Mouse (Mus musculus) spleen, adult 12 weeks (tissue): ENCODE measurements at regions not wholly inside any gene's neighbourhood (a gene's known extent, or its start where the extent isn't known, plus 50 kb on each side); places are given as distances from the start of the nearest gene placed in this dataset.

Experiments
- DNase-seq: peaks from one replicate; pipeline ENCODE4 v3.0.0; 2022; ENCODE audit warnings: low spot score

DNA sequence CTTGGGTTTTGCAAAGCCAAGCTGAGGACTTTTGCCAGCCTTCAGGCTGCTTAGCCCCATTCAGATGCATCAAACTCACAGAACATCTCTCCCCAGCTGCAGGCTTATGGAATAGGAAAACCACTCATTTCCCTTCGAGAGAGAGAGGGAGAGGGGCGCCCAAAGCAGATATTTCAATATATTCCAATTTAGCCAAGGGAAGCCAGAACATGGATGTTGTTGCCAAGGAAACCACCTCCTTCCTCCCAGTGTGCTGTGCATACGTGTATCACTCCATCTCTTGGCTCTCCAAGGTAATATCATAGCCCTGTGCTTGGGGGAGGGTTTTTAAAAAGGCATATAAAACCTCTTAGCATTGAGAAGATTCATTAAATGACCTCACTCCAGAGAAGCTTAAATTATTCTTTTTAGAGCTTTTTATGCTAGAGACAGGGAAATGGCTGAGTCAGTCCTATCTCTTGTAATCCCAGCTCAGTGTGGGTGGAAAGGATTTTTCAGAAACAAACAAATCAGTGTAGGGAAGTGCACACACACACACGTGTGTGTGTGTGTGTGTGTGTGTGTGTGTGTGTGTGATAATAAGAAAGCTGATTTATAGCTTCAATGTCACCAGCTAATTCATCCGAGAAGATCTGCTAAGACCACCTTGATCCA, 245.1 kb downstream of the Rps24 start:
- DNase-seq = no peak

- DNase-seq = no peak
Observed at GRCm38 (mm10) chr14:24733326-24733725, 246.4 kb downstream of the Rps24 start.

GRCm38 (mm10) chr14:24738869-24739268, 251.9 kb downstream of the Rps24 start:
- DNase-seq = no peak

DNA sequence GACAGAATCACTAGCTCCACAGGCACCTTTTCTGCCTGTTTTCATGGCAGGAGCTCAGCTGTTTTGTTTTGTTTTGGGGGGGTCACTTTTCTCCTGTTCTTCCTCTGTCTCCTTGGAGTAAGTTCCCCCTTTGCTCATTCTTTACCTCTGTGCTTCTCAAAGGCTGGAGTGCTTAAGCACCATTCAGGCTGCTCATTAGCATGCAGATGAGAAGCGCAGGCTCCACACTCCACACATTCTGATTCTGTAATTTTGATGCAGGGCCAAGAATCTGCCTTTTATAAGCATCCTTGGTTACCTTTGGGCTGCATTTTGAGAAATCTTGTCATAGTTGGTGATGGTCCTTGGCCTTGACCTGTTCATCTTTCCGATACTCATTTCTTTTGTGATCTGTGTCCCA, 257.5 kb downstream of the Rps24 start:
- no peak for DNase-seq

DNA sequence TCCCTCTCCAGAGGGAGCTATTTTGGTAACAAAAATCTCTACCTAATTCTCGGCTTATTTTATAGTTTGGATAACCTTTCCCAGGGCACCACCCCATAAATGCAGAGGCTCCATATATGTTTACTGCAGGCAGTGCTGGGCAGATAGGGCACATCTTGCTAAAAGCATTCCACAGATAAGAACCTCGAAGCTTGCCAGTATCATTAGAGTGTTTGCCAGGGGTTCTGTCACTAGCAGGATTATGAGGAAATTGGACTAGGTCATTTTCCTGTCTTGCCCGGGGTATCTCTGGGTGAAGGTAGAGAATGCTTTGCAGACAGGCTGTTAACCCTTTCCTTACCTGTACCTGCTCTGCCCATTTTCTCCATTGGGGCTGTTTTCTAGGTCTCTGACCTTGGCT, 258.8 kb downstream of the Rps24 start:
- DNase-seq = no peak

DNA sequence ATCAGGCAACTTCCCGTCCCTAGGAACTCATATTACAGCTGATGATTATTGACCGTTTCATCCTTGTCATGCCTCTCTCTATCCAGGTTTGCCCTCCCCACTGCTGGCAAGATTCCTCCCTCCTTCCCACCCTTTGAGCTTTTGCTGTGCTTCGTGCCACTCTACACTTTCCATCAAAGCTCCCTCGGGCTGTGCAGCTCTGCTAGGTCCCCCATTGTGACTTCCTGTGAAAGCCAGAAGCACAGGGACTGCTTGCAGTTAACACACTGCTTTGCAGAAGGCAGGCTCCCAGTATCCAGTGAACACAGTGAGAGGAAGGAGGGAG, 260.5 kb downstream of the Rps24 start:
- DNase-seq = no peak

DNA sequence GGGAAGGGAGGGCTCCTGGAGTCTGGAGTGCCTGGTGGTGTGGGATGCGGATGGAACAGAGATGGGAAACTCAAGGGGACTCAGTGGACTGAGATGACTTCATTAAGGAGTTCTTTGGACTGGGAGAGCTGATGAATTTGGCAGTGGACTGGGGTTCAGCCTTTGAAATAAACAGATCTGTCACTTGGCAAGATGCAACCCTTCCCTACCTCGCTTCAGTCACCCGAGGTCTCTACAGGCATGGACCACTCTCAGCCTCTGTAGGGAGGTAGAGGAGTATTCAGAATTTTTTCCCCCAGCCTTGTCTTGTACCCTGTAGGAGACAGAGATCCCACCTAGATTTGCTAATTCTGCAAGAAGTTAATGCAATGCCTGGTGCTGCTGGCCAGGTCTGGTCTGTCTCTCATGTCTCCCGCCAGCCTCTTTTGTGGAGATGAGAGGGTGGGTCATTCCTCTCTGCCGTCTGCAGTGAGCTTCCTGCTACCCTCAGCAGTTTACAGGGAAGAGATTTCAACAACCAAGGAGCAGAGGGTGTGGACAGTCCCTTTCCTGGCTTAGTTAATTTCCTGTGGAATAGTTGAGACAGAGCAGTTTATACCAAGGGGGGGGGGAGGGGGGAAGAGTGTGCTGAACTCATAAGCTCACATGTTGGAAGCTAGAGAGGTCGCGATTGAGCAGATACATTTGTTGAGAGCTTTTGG, 261.0 kb downstream of the Rps24 start:
- no peak for DNase-seq

GRCm38 (mm10) chr14:24748497-24748862, 261.6 kb downstream of the Rps24 start:
- no peak for DNase-seq

DNA sequence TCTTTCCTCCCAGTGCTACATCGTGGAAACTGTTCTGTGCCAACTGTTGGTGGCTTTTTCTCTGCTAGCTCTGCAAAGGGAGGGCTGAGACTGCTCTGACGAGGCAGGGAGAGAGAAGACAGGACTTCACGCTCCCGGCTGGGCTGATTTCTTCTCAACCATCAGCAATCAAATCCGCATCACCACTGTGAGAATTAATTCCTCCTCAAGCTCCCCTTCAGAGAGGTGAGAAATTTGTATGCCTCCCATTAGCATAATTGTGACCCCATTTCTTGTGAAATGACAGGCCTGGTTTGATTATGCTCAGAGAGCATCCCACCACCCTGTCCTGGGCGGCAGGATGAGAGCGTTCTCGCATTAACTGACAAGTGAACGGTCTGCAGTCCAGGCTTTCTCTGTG, 262.4 kb downstream of the Rps24 start:
- DNase-seq = no peak

GRCm38 (mm10) chr14:24751227-24751626, 264.3 kb downstream of the Rps24 start:
- DNase-seq = no peak

GRCm38 (mm10) chr14:24754753-24755152, 267.8 kb downstream of the Rps24 start:
- no peak for DNase-seq

- DNase-seq = no peak
Observed at GRCm38 (mm10) chr14:24755426-24756117, 268.6 kb downstream of the Rps24 start.

- no peak for DNase-seq
Observed at GRCm38 (mm10) chr14:24757302-24757701, 270.4 kb downstream of the Rps24 start.

- no peak for DNase-seq
Observed at GRCm38 (mm10) chr14:24757843-24758242, 270.9 kb downstream of the Rps24 start.

DNA sequence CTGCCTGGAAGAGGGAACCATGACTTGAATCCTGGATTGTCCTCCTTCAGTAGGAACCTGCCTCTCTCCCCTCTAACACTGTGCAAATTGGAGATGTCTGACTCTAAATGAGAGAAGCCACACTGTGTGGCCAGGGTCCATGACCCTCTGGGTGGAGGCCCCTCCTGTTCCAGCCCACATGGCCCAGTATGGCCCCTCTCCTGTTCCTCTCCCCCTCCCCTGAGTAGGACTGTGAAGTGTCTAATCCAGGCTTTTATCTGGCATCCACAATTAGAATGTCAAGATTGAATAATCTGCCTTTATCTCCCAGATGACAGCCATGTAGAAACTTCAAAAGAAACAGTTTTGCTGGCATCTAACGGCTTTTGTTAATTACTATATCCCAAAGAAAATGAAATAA, 274.0 kb downstream of the Rps24 start:
- no peak for DNase-seq

DNA sequence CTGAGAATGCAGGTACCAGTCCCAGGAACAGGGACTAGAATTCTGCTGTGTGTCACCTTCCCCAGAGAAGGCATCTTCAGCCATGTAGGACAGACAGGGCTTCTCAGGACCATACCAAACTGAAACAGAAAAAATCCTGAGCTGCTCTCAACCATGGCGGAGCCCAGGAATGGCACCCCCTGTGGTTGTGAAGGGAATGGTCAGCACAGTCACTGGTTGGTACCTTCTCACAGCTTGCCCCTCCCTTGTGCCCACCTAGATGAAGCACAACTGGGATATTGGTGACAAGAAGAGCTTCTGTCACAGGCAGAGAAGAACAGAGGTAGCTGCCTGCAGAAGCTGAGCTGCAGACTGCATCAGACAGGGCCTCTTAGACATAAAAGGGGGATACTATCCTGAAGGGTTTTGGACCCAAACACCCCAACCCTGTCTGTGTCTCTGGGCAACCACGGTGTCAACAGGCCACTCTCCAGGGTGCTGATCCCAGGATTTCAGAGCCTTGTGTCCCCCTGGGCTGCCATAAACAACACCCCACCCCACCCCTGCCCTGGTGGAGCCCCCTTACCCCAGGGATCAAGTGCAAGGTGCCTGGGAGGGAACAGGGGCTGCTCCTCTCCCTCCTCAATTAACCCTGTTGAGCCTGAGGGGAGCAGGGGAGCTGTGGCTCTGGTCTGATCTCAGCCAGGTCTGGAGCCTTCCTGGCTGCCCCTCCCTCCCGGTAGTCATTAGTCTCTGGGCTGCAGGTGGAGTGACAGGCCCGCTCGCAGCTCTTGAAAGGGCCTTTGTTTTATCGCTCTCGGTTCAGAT, 275.7 kb downstream of the Rps24 start:
- DNase-seq = no peak

- DNase-seq = no peak
Observed at GRCm38 (mm10) chr14:24763275-24763812, 276.4 kb downstream of the Rps24 start.

GRCm38 (mm10) chr14:24763845-24764244, 276.9 kb downstream of the Rps24 start:
- DNase-seq = no peak

DNA sequence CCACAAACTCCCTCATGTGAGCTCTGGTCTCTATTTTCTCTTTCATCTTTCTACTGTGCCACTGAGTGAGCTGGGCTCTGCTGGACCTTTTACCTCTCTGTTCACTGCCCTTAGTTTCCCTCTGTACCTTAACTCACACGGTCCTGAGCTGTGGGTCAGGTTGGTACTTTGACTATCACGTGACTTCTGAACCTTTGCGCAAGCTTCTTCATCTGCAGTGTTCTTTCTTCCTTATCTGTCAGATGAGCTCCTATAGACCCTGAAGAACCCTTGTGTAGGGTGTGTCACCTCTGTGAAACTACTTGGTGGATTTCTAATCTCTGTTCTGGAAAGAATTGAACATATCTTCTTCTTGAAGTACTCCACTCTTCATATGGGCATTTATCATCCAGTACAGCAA, 279.3 kb downstream of the Rps24 start:
- no peak for DNase-seq

DNA sequence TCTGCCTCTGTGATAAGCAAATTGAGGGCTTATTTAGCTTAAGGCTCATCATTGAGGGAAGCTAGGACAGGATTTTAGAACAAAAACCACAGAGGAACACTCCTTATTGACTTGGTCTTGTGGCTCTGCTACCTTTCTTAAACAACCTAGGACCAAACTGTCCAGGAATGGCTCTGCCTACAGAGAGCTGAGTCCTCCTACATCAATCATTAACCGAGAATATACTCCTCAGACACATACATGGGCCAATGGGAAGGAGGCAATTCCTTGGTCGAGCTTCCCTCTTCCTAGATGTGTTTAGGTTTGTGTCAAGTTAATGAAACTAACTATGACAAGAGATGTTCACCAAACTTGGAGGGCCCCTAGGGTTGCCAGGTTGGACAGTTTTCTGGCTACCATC, 279.8 kb downstream of the Rps24 start:
- DNase-seq = no peak

GRCm38 (mm10) chr14:24767316-24767715, 280.4 kb downstream of the Rps24 start:
- no peak for DNase-seq

GRCm38 (mm10) chr14:24767964-24768363, 281.0 kb downstream of the Rps24 start:
- no peak for DNase-seq
